Mouse (Mus musculus): ENCODE results near the gene Fam167b. TPM values are rescaled to one million over a fixed set of nuclear protein-coding genes. Genes with fewer than 3 reads are reported as not detected.

The Fam167b gene
- polyA plus RNA-seq, 1 experiment from 2014 or later, result 4.1 TPM

GRCm38 (mm10) chr4:129575171-129575844, 3.0 kb downstream of the Fam167b start:
- Histone ChIP-seq H3K4me3 (replicated peaks) (no peak overlapping the region), H3K36me3 (no peaks in the 10 kb centered on the region), H3K27ac (peak overlapping the region; percentile 81), H3K4me1 (replicated peaks) (peaks cover 11% of the 10 kb centered on the region), H3K9me3 (no peaks in the 10 kb centered on the region), H3K27me3 (no peaks in the 10 kb centered on the region), H3K9ac (replicated peaks) (no peak overlapping the region), H3K4me2 (no peak overlapping the region)
- ATAC-seq (ENCODE audit: insufficient number of reproducible peaks, insufficient read depth, low FRiP score, low TSS enrichment, low read depth), result peak; percentile 80; the same call in 1 of the 2 replicates
- WGBS, result 33% methylated on average over 7 of the region's 8 CpGs

- Histone ChIP-seq H3K9me3 (no peaks in the 10 kb centered on the region), H3K36me3 (no peaks in the 10 kb centered on the region), H3K27me3 (no peaks in the 10 kb centered on the region), H3K9ac (replicated peaks) (no peak within 1 kb of the TSS), H3K27ac (no peak within 1 kb of the TSS), H3K4me3 (replicated peaks) (no peak within 1 kb of the TSS), H3K4me1 (replicated peaks) (peaks cover 11% of the 10 kb centered on the region), H3K4me2 (no peak within 1 kb of the TSS)
- ATAC-seq (ENCODE audit: insufficient number of reproducible peaks, insufficient read depth, low FRiP score, low TSS enrichment, low read depth), result no peak
- WGBS, result 85% methylated on average over 8 of the region's 8 CpGs
These were observed 4.9 kb downstream of the Fam167b start, which contains the start of gene Lck for GRCm38 (mm10) chr4:129573430-129573829. TSS of gene Lck (minus strand) at chr4:129573641.

- Histone ChIP-seq H3K36me3 (no peaks in the 10 kb centered on the region), H3K4me3 (replicated peaks) (no peak overlapping the region), H3K4me1 (replicated peaks) (peaks cover 11% of the 10 kb centered on the region), H3K27ac (no peak overlapping the region), H3K4me2 (no peak overlapping the region), H3K9ac (replicated peaks) (no peak overlapping the region), H3K27me3 (no peaks in the 10 kb centered on the region), H3K9me3 (no peaks in the 10 kb centered on the region)
- no peak for ATAC-seq (ENCODE audit: insufficient number of reproducible peaks, insufficient read depth, low FRiP score, low TSS enrichment, low read depth)
- WGBS, result 97% methylated on average over 4 of the region's 4 CpGs
These were observed 5.3 kb downstream of the Fam167b start for GRCm38 (mm10) chr4:129573093-129573370.

GRCm38 (mm10) chr4:129572236-129573092, 5.9 kb downstream of the Fam167b start:
- H3K4me3 ChIP-seq (replicated peaks), result no peak overlapping the region
- no peak overlapping the region for H3K9ac ChIP-seq (replicated peaks)
- H3K27ac ChIP-seq, result no peak overlapping the region
- no peaks in the 10 kb centered on the region for H3K36me3 ChIP-seq
- no peak overlapping the region for H3K4me2 ChIP-seq
- H3K27me3 ChIP-seq, result no peaks in the 10 kb centered on the region
- H3K4me1 ChIP-seq (replicated peaks), result peaks cover 11% of the 10 kb centered on the region
- ATAC-seq (ENCODE audit: insufficient number of reproducible peaks, insufficient read depth, low FRiP score, low TSS enrichment, low read depth), result no peak
- H3K9me3 ChIP-seq, result no peaks in the 10 kb centered on the region
- 85% methylated on average over 13 of the region's 13 CpGs for WGBS

GRCm38 (mm10) chr4:129571551-129572084, 6.7 kb downstream of the Fam167b start:
- no peak overlapping the region for H3K4me3 ChIP-seq (replicated peaks)
- H3K27ac ChIP-seq, result no peak overlapping the region
- no peak overlapping the region for H3K4me2 ChIP-seq
- H3K9me3 ChIP-seq, result no peaks in the 10 kb centered on the region
- H3K27me3 ChIP-seq, result no peaks in the 10 kb centered on the region
- no peak overlapping the region for H3K9ac ChIP-seq (replicated peaks)
- H3K36me3 ChIP-seq, result no peaks in the 10 kb centered on the region
- 70% methylated on average over 8 of the region's 8 CpGs for WGBS
- ATAC-seq (ENCODE audit: insufficient number of reproducible peaks, insufficient read depth, low FRiP score, low TSS enrichment, low read depth), result no peak
- H3K4me1 ChIP-seq (replicated peaks), result peaks cover 5% of the 10 kb centered on the region

GRCm38 (mm10) chr4:129570028-129570427, 8.3 kb downstream of the Fam167b start:
- no peak for ATAC-seq (ENCODE audit: insufficient number of reproducible peaks, insufficient read depth, low FRiP score, low TSS enrichment, low read depth)
- H3K36me3 ChIP-seq, result no peaks in the 10 kb centered on the region
- no peak overlapping the region for H3K27ac ChIP-seq
- H3K9me3 ChIP-seq, result no peaks in the 10 kb centered on the region
- 86% methylated on average over 6 of the region's 6 CpGs for WGBS
- H3K4me1 ChIP-seq (replicated peaks), result peaks cover 2% of the 10 kb centered on the region
- no peak overlapping the region for H3K4me2 ChIP-seq
- no peak overlapping the region for H3K4me3 ChIP-seq (replicated peaks)
- H3K27me3 ChIP-seq, result no peaks in the 10 kb centered on the region
- H3K9ac ChIP-seq (replicated peaks), result no peak overlapping the region

GRCm38 (mm10) chr4:129568366-129568765, 10.0 kb downstream of the Fam167b start:
- H3K9me3 ChIP-seq, result no peaks in the 10 kb centered on the region
- no peaks in the 10 kb centered on the region for H3K36me3 ChIP-seq
- 93% methylated on average over 7 of the region's 7 CpGs for WGBS
- H3K4me3 ChIP-seq (replicated peaks), result no peak overlapping the region
- H3K27me3 ChIP-seq, result no peaks in the 10 kb centered on the region
- no peak overlapping the region for H3K4me2 ChIP-seq
- H3K9ac ChIP-seq (replicated peaks), result no peak overlapping the region
- no peak overlapping the region for H3K27ac ChIP-seq
- no peak for ATAC-seq (ENCODE audit: insufficient number of reproducible peaks, insufficient read depth, low FRiP score, low TSS enrichment, low read depth)
- H3K4me1 ChIP-seq (replicated peaks), result peaks cover 8% of the 10 kb centered on the region

GRCm38 (mm10) chr4:129565139-129565538, 13.2 kb downstream of the Fam167b start:
- peaks cover 11% of the 10 kb centered on the region for H3K4me1 ChIP-seq (replicated peaks)
- 83% methylated on average over 6 of the region's 6 CpGs for WGBS

GRCm38 (mm10) chr4:129563718-129564117, 14.6 kb downstream of the Fam167b start:
- Histone ChIP-seq H3K9ac (replicated peaks) (no peak overlapping the region), H3K36me3 (no peaks in the 10 kb centered on the region), H3K27me3 (no peaks in the 10 kb centered on the region), H3K9me3 (no peaks in the 10 kb centered on the region), H3K4me3 (replicated peaks) (no peak overlapping the region), H3K4me1 (replicated peaks) (peaks cover 11% of the 10 kb centered on the region), H3K4me2 (no peak overlapping the region), H3K27ac (peak overlapping the region; percentile 23; the same call in 1 of the 2 replicates)
- ATAC-seq (ENCODE audit: insufficient number of reproducible peaks, insufficient read depth, low FRiP score, low TSS enrichment, low read depth), result 0 out of 2 replicates have a peak, but pooled peaks have one; percentile 6
- WGBS, result 20% methylated on average over 8 of the region's 8 CpGs

More at GRCm38 (mm10) chr4:129565139-129565538, 13.2 kb downstream of the Fam167b start:
- Histone ChIP-seq H3K4me2 (no peak overlapping the region), H3K36me3 (no peaks in the 10 kb centered on the region), H3K9ac (replicated peaks) (no peak overlapping the region), H3K27ac (no peak overlapping the region), H3K9me3 (no peaks in the 10 kb centered on the region), H3K4me3 (replicated peaks) (no peak overlapping the region), H3K27me3 (no peaks in the 10 kb centered on the region)
- ATAC-seq (ENCODE audit: insufficient number of reproducible peaks, insufficient read depth, low FRiP score, low TSS enrichment, low read depth), result no peak

GRCm38 (mm10) chr4:129561184-129561583, 17.2 kb downstream of the Fam167b start:
- Histone ChIP-seq H3K4me1 (replicated peaks) (peaks cover 20% of the 10 kb centered on the region), H3K9ac (replicated peaks) (no peak overlapping the region), H3K27me3 (no peaks in the 10 kb centered on the region), H3K4me3 (replicated peaks) (no peak overlapping the region), H3K9me3 (no peaks in the 10 kb centered on the region), H3K36me3 (no peaks in the 10 kb centered on the region), H3K4me2 (no peak overlapping the region), H3K27ac (no peak overlapping the region)
- WGBS, result 89% methylated on average over 5 of the region's 5 CpGs
- ATAC-seq (ENCODE audit: insufficient number of reproducible peaks, insufficient read depth, low FRiP score, low TSS enrichment, low read depth), result no peak

- Histone ChIP-seq H3K4me2 (no peak overlapping the region), H3K4me1 (replicated peaks) (peaks cover 12% of the 10 kb centered on the region), H3K36me3 (no peaks in the 10 kb centered on the region), H3K4me3 (replicated peaks) (no peak overlapping the region), H3K9me3 (no peaks in the 10 kb centered on the region), H3K27ac (no peak overlapping the region), H3K27me3 (no peaks in the 10 kb centered on the region), H3K9ac (replicated peaks) (no peak overlapping the region)
- 86% methylated on average over 12 of the region's 12 CpGs for WGBS
- ATAC-seq (ENCODE audit: insufficient number of reproducible peaks, insufficient read depth, low FRiP score, low TSS enrichment, low read depth), result no peak
These were observed 19.9 kb downstream of the Fam167b start for GRCm38 (mm10) chr4:129558321-129558955.
